Mouse (Mus musculus) olfactory bulb, adult 2 months (tissue): Measurements from ENCODE around the gene Palm.

Source experiments
- CTCF ChIP-seq: fragments of 200-500 bp; IDR thresholded peaks from 2 replicates; pipeline ENCODE4 v1.5.1; 2012; ENCODE audit warnings: low read depth, mild to moderate bottlenecking, low read length, moderate library complexity; ENCODE audit not compliant: insufficient read depth
- POLR2A ChIP-seq: fragments of 200-500 bp; IDR thresholded peaks from 2 replicates; pipeline ENCODE4 v1.6.1; 2012; ENCODE audit warnings: mild to moderate bottlenecking, low read depth, low read length, moderate library complexity; ENCODE audit not compliant: insufficient read depth

GRCm38 (mm10) chr10:79849941-79850628, 56.7 kb downstream of the Palm start:
- no peak for TF ChIP-seq CTCF
- no peak for TF ChIP-seq POLR2A
